Mouse (Mus musculus): Measurements from ENCODE around the gene Rfc2. TPM values are rescaled to one million over a fixed set of nuclear protein-coding genes. Genes with fewer than 3 reads are reported as not detected.
A peak's percentile ranks its signal among the peaks of the same experiment; 100 is the strongest.

The Rfc2 gene
- polyA plus RNA-seq, 1 experiment from 2014 or later: 259 TPM

DNA sequence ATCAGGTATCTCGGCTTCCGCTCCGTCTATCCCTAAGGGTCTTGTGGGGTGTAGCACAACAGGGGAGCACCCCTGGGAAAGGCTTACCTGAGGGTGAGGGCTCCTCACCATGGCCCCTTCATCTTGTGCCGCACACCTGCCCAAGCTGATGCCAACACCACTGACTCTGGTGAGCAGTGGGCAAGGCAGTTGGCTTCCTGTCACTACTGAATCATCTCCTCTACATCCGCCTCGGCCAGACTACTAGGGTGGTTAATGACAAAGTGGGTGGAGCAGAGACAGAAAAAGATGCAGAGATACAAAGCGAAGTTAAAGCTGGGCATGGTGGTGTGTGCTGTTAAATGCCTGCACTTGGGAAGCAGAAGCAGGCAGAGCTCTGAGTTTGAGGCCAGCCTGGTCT lies 33.6 kb downstream of the Rfc2 start, which contains the start of gene Lat2:
TSS of gene Lat2 (minus strand) at position 224 of the 400 bp plus-strand sequence.
- WGBS (ENCODE audit: insufficient replicate concordance): 66% methylated on average over 7 of the region's 7 CpGs
- Histone ChIP-seq H3K4me1 (peaks cover 13% of the 10 kb centered on the region; the same call in 1 of the 2 replicates), H3K4me2 (no peak within 1 kb of the TSS), H3K36me3 (peaks cover 31% of the 10 kb centered on the region), H3K9ac (no peak within 1 kb of the TSS), H3K9me3 (replicated peaks) (no peaks in the 10 kb centered on the region), H3K27ac (0 out of 2 replicates have a peak within 1 kb of the TSS, but pooled peaks have one; percentile 29), H3K4me3 (no peak within 1 kb of the TSS), H3K27me3 (replicated peaks) (no peaks in the 10 kb centered on the region)
- no peak for ATAC-seq

DNA sequence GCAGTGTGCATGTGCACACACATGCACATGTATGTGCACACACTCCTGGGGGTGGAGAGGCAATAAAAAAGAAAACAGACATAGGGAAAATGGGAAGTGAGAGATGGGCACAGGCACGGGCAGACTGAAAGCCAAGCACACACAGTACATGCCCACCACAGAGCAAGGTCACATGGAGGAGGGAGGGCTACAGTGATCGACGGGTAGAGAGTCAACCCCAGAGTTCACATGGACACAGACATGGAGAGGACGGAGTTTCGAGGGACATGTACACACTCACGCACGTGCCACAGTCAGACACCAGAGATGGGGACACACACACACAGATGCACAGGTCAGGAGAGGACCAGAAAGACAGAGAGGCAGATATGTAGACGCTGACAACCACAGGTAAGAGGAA lies 34.2 kb downstream of the Rfc2 start:
- Histone ChIP-seq H3K4me3 (no peak overlapping the region), H3K4me1 (peaks cover 13% of the 10 kb centered on the region; the same call in 1 of the 2 replicates), H3K27me3 (replicated peaks) (no peaks in the 10 kb centered on the region), H3K36me3 (peaks cover 36% of the 10 kb centered on the region), H3K4me2 (no peak overlapping the region), H3K9me3 (replicated peaks) (no peaks in the 10 kb centered on the region), H3K9ac (no peak overlapping the region), H3K27ac (no peak overlapping the region)
- ATAC-seq: no peak
- 74% methylated on average over 8 of the region's 8 CpGs for WGBS (ENCODE audit: insufficient replicate concordance)

DNA sequence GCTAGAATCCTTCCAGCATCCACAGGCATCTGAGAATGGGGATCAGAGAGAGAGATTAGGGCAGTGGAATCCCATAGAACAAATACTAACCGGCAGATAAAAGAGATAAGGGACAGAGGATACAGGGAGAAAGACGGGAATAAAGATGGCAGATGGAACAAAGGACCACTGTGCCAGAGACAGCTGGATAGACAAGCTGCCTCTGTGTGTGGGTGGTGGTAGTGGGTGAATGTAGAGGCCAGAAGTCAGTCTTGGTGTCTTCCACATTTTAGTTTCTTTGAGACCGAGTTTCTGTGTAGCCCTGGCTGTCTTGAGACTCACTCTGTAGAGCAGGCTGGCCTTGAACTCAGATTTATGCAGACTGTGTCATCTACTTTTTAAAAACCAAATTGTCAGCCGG lies 34.6 kb downstream of the Rfc2 start:
- Histone ChIP-seq H3K36me3 (peaks cover 40% of the 10 kb centered on the region), H3K27me3 (replicated peaks) (no peaks in the 10 kb centered on the region), H3K4me3 (no peak overlapping the region), H3K4me2 (no peak overlapping the region), H3K9me3 (replicated peaks) (no peaks in the 10 kb centered on the region), H3K27ac (no peak overlapping the region), H3K9ac (no peak overlapping the region), H3K4me1 (peaks cover 13% of the 10 kb centered on the region; the same call in 1 of the 2 replicates)
- 71% methylated on average over 4 of the region's 4 CpGs for WGBS (ENCODE audit: insufficient replicate concordance)
- ATAC-seq: no peak

DNA sequence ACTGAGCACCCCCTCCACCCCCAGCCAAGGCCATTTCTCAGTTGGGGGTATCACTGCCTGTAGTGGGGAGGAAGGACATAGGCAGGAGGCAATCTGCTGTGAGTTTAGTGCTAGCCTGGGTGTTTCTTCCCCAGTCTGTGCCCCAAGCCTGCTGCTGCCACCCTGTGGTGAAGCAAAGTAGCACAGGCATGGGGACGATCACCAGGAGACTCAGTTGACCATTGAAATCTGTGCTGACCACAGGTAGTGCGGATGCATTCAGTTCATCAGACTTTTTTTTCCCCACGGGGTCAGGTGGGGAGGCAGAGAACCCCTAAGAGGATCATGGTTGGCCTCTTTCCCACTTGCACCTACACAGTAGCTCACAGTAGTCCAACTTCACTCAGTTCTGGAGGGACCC lies 35.9 kb downstream of the Rfc2 start:
- ATAC-seq: peak; percentile 45; the same call in 1 of the 2 replicates
- peaks cover 11% of the 10 kb centered on the region; the same call in 1 of the 2 replicates for H3K4me1 ChIP-seq
- H3K27me3 ChIP-seq (replicated peaks): no peaks in the 10 kb centered on the region
- H3K4me3 ChIP-seq: no peak overlapping the region
- H3K4me2 ChIP-seq: no peak overlapping the region
- H3K9ac ChIP-seq: no peak overlapping the region
- H3K27ac ChIP-seq: no peak overlapping the region
- WGBS (ENCODE audit: insufficient replicate concordance): 43% methylated on average over 3 of the region's 3 CpGs
- H3K36me3 ChIP-seq: peaks cover 53% of the 10 kb centered on the region
- H3K9me3 ChIP-seq (replicated peaks): no peaks in the 10 kb centered on the region

DNA sequence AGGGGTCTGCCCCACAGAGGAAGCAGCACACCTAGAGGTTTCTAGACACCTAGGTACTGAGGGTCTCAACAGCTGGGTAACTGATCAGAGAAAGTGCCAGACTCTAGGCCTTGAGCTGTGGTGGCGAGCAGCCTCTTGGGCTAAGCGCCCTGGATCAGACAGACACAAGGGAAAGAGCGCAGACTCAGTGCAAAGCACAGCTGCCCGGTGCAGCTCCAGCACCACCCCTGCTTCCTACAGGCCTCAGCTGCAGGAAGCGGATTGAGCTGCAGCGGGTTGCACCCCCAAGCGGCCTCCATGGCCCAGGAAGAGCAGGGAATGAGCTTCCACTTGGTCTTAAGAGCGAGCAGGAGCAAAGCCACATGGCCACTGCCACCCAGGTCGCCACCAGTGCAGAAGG lies 39.3 kb downstream of the Rfc2 start:
- 90% methylated on average over 9 of the region's 9 CpGs for WGBS (ENCODE audit: insufficient replicate concordance)

DNA sequence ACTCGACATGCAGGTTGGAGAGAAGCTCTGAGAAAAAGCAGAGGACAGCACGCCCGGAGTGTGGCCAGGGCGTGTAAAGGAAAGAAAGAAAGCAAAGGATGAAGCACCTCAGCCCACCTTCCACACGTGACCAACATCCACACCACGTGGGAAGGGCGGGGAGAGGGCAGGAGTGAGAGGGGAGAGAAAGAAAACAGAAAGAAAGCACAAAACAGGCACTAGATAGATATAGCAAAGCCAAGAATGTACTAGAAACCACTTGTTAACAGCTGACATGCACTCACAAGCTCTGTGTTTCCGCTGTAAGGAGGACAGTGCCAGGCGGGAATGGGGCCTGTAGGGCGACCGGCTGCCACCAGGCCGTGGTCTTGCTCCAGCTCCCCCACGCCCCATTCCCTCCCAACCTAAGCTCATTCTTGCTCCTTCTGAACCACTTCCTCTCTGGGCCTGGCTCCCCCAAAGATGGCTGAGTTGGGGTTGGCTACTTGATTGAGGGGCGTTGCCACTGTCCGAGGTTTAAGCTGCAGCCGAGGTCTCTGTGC lies 40.0 kb downstream of the Rfc2 start:
- Histone ChIP-seq H3K27me3 (replicated peaks) (no peaks in the 10 kb centered on the region), H3K4me3 (no peak overlapping the region), H3K27ac (no peak overlapping the region), H3K4me1 (no peaks in the 10 kb centered on the region), H3K9me3 (replicated peaks) (no peaks in the 10 kb centered on the region), H3K4me2 (no peak overlapping the region), H3K9ac (no peak overlapping the region), H3K36me3 (peaks cover 94% of the 10 kb centered on the region)
- 87% methylated on average over 16 of the region's 16 CpGs for WGBS (ENCODE audit: insufficient replicate concordance)
- no peak for ATAC-seq

More for the DNA sequence above, 39.3 kb downstream of the Rfc2 start:
- peaks cover 3% of the 10 kb centered on the region; the same call in 1 of the 2 replicates for H3K4me1 ChIP-seq
- H3K4me3 ChIP-seq: no peak overlapping the region
- H3K27me3 ChIP-seq (replicated peaks): no peaks in the 10 kb centered on the region
- no peaks in the 10 kb centered on the region for H3K9me3 ChIP-seq (replicated peaks)
- no peak for ATAC-seq
- peaks cover 87% of the 10 kb centered on the region for H3K36me3 ChIP-seq
- no peak overlapping the region for H3K27ac ChIP-seq
- no peak overlapping the region for H3K9ac ChIP-seq
- H3K4me2 ChIP-seq: no peak overlapping the region

DNA sequence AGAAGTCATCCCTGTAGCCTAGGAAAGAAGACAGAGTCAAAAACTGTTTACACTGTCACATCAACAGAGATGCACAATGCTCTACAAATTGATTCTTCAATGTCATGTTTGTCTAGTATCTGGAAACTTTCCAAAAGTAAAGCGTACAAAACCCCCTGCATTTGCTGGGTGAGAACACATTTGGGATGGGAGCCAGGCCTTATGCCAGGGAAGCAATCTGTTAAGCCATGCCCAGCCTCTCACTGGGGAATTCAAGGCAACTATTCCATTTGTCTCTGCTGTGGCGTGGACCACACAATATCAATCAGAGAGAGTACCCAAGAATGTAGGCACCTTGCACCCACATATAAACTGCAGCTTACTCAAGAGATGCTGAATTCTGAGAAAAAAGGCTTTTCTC lies 40.9 kb downstream of the Rfc2 start:
- Histone ChIP-seq H3K27ac (no peak overlapping the region), H3K4me1 (no peaks in the 10 kb centered on the region), H3K9ac (no peak overlapping the region), H3K4me3 (no peak overlapping the region), H3K4me2 (no peak overlapping the region), H3K36me3 (peaks cover 98% of the 10 kb centered on the region), H3K27me3 (replicated peaks) (no peaks in the 10 kb centered on the region), H3K9me3 (replicated peaks) (no peaks in the 10 kb centered on the region)
- 87% methylated on average over 2 of the region's 2 CpGs for WGBS (ENCODE audit: insufficient replicate concordance)
- ATAC-seq: no peak

DNA sequence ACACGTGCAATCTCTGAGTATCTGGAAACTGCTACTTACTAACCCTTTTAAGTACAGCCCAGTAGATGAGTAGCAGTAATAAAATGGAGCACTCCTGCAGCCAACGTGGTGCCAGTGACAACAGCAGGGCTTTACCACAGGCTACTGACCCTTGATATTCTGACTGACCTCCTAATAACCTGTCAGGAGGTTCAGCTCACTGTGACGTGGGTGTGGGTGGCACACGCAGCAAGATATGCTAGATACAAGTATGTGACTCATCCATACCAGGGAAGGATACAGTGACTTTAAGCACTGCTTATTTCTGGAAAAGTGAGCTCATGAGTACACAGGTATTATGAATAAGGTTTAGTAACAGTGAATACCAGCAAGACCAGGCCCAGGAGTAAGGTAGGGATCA lies 48.3 kb downstream of the Rfc2 start:
- 59% methylated on average over 4 of the region's 4 CpGs for WGBS (ENCODE audit: insufficient replicate concordance)
- Histone ChIP-seq H3K4me1 (peaks cover 22% of the 10 kb centered on the region; the same call in 1 of the 2 replicates), H3K9me3 (replicated peaks) (no peaks in the 10 kb centered on the region), H3K27me3 (replicated peaks) (no peaks in the 10 kb centered on the region), H3K9ac (no peak overlapping the region), H3K4me3 (no peak overlapping the region), H3K36me3 (peaks cover 99% of the 10 kb centered on the region), H3K4me2 (no peak overlapping the region), H3K27ac (no peak overlapping the region)
- ATAC-seq: no peak

DNA sequence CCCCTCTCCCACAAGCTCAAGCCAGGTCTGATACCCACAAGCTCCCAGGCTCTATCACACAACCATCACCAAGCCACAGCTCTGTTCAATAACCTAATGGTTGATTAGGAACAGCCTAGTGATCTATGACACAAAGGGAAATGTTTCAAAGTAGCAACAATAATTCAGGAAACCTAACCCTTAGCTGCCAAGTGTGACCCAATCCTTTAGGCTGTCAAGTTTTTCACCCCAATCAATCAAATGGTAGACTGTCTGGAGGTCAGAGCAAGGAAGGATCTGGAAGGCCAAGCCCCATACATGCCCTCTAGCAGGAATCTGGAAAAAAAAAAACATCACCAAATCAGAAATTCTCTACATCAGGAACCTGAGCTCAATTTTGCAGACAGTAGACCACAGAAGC lies 49.7 kb downstream of the Rfc2 start:
- H3K27ac ChIP-seq: no peak overlapping the region
- H3K4me2 ChIP-seq: no peak overlapping the region
- no peak overlapping the region for H3K4me3 ChIP-seq
- peaks cover 99% of the 10 kb centered on the region for H3K36me3 ChIP-seq
- no peaks in the 10 kb centered on the region for H3K27me3 ChIP-seq (replicated peaks)
- no peak for ATAC-seq
- peaks cover 24% of the 10 kb centered on the region for H3K4me1 ChIP-seq
- no peaks in the 10 kb centered on the region for H3K9me3 ChIP-seq (replicated peaks)
- no peak overlapping the region for H3K9ac ChIP-seq

DNA sequence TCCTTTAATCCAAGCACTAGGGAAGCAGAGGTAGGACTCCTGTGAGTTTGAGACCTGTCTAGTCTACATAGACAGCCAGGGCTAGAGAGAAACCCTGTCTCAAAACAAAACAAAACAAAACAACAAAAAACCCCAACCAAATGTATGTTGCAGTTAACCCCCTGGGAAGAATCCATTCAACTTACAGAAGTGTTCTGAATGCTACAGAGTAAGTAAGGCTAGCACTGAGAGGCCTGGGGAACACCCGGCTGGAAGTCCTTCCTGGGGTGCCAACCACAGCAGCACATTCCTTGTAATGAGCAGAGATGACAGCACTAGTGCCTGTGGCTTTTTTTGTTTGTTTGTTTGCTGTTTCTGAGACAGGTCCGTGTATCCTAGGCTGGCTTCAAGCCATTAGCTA lies 51.7 kb downstream of the Rfc2 start:
- Histone ChIP-seq H3K27me3 (replicated peaks) (no peaks in the 10 kb centered on the region), H3K36me3 (peaks cover 92% of the 10 kb centered on the region), H3K4me3 (no peak overlapping the region), H3K4me2 (no peak overlapping the region), H3K9me3 (replicated peaks) (no peaks in the 10 kb centered on the region), H3K4me1 (peaks cover 42% of the 10 kb centered on the region), H3K9ac (no peak overlapping the region), H3K27ac (no peak overlapping the region)
- 72% methylated on average over 2 of the region's 2 CpGs for WGBS (ENCODE audit: insufficient replicate concordance)
- no peak for ATAC-seq

DNA sequence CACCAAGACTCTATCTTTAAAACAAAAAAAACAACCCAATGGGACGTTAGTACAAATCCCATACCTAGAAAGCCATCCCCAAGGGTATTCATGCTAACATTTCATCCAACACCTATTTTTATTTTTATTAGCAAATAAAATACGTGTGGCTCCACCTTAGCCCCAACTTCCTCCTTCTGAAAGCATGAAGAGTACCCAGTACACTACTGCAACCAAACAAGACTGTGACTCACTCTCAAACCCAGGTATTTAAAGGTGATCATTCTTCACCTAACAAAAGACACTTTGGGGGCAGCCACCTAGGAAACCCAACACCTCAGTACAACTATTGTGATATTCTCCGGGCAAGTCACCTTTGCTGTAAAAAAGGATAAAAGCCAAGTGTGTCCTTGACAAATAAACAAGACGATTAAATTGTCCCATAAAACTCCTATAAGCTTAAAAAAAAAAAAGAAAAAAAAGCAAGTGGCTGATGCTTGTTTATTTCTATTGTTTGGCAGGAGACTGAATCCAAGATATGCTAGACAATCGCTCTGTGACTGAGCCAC lies 56.7 kb downstream of the Rfc2 start:
- H3K36me3 ChIP-seq: peaks cover 43% of the 10 kb centered on the region
- H3K4me1 ChIP-seq: peaks cover 39% of the 10 kb centered on the region
- peak overlapping the region; percentile 89 for H3K4me2 ChIP-seq
- peak overlapping the region; percentile 96 for H3K4me3 ChIP-seq
- 11% methylated on average over 5 of the region's 5 CpGs for WGBS (ENCODE audit: insufficient replicate concordance)
- H3K27ac ChIP-seq: peak overlapping the region; percentile 94; the same call in 1 of the 2 replicates
- ATAC-seq: no peak
- H3K9ac ChIP-seq: peak overlapping the region; percentile 99
- H3K9me3 ChIP-seq (replicated peaks): no peaks in the 10 kb centered on the region
- no peaks in the 10 kb centered on the region for H3K27me3 ChIP-seq (replicated peaks)

DNA sequence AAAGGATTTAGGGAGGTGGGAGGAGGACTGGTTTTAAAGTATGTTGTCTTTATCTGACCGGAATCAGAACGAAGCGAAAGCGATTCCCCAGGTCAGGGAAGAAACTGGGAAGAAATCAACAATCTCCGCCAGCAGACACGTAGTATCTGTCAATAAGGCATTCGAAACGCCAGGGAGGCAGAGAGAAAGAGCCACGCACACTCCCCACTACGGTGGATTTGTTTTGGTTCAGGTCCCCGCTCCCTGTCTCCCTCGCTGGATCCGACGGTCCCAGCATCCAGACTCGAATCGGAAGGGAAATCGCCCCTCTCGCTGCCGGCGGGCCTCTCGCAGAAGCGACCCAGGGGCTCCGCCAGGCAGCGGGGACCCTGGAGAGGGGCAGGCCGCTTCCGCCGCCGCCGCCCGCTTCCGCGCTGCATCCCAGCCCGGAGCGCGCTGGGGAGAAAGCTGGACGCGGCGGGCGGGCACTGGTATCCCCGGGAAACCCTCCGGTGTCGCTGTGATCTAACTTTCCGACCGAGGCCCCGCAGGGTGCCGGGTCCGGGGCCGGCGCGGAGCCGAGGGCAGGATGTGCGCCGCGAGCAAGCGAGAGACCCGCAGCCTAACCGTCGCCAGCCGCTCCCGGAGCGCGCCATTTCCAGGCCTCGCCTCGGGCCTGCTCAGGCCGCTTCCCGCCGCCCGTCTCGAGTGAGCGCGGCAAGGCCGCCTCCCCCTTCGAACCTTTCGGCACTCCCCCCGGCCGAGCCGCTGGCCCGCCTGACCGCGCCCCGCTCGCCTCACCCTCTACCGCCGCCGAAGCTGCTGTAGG lies 57.5 kb downstream of the Rfc2 start:
- Histone ChIP-seq H3K27me3 (replicated peaks) (no peaks in the 10 kb centered on the region), H3K4me1 (peaks cover 36% of the 10 kb centered on the region), H3K9ac (peak overlapping the region; percentile 99), H3K27ac (peak overlapping the region; percentile 94), H3K4me2 (peak overlapping the region; percentile 89), H3K36me3 (peaks cover 35% of the 10 kb centered on the region), H3K4me3 (peak overlapping the region; percentile 96), H3K9me3 (replicated peaks) (no peaks in the 10 kb centered on the region)
- under 1% methylated on average over 85 of the region's 85 CpGs for WGBS (ENCODE audit: insufficient replicate concordance)
- peak; percentile 31 for ATAC-seq

All from liver, embryonic 12.5 days (tissue).